Mouse (Mus musculus) heart, postnatal 0 days (tissue): ENCODE results near the gene Hnrnpf.

Experiments used
- CTCF ChIP-seq: IDR thresholded peaks from 2 replicates; pipeline ENCODE4 v1.5.1; 2016; ENCODE audit warnings: antibody characterized with exemption, control low read depth, low read depth
- EP300 ChIP-seq: IDR thresholded peaks from 2 replicates; pipeline ENCODE4 v1.6.1; 2016; ENCODE audit warnings: antibody characterized with exemption, low read depth

GRCm38 (mm10) chr6:117956161-117956560, 56.0 kb downstream of the Hnrnpf start:
- TF ChIP-seq CTCF: no peak
- no peak for TF ChIP-seq EP300
